Mouse (Mus musculus): ENCODE data around the gene Wscd2.

GRCm38 (mm10) chr5:113513640-113514039 lies 23.5 kb downstream of the Wscd2 start:
- TF ChIP-seq CTCF (conservative IDR thresholded peaks at IDR 0.05 in 1 of 2, IDR thresholded peaks at IDR 0.05 in 1 of 2; ENCODE audit: low read depth in 2 of 2, low read length in 2 of 2) (no peak), ZNF384 (IDR thresholded peaks at IDR 0.05; ENCODE audit: low read depth, low read length) (no peak), POLR2A (IDR thresholded peaks at IDR 0.05; ENCODE audit: low read depth, low read length) (no peak), E2F4 (IDR thresholded peaks at IDR 0.05; ENCODE audit: insufficient replicate concordance, low read depth, low read length) (no peak), MAX (IDR thresholded peaks at IDR 0.05; ENCODE audit: low read length) (no peak)

All from CH12.LX (cell line).